Mouse (Mus musculus): Measurements from ENCODE around the gene Fahd2a. TPM values are rescaled to one million over a fixed set of nuclear protein-coding genes. Genes with fewer than 3 reads are reported as not detected.

Fahd2a gene
- polyA plus RNA-seq, 1 experiment from 2014 or later, result 22.8 TPM

- no peaks in the 10 kb centered on the region for H3K27me3 ChIP-seq
- H3K9ac ChIP-seq, result no peak within 1 kb of the TSS
- 90% methylated on average over 17 of the region's 17 CpGs for WGBS
- H3K4me2 ChIP-seq (replicated peaks), result no peak within 1 kb of the TSS
- H3K9me3 ChIP-seq, result no peaks in the 10 kb centered on the region
- H3K27ac ChIP-seq, result no peak within 1 kb of the TSS
- ATAC-seq (ENCODE audit: low FRiP score, low read depth), result no peak
- H3K36me3 ChIP-seq, result no peaks in the 10 kb centered on the region
- H3K4me1 ChIP-seq, result 0 out of 2 replicates have a peak, but pooled peaks cover 5% of the 10 kb centered on the region
- H3K4me3 ChIP-seq, result no peak within 1 kb of the TSS
Measured at GRCm38 (mm10) chr2:127424977-127425376, 19.4 kb downstream of the Fahd2a start, which contains the start of gene Gpat2. Gene Gpat2, plus strand, starts transcription at chr2:127425199.

- H3K36me3 ChIP-seq, result no peaks in the 10 kb centered on the region
- no peaks in the 10 kb centered on the region for H3K27me3 ChIP-seq
- H3K4me1 ChIP-seq, result no peaks in the 10 kb centered on the region
- no peak overlapping the region for H3K4me3 ChIP-seq
- H3K27ac ChIP-seq, result no peak overlapping the region
- no peak overlapping the region for H3K4me2 ChIP-seq (replicated peaks)
- ATAC-seq (ENCODE audit: low FRiP score, low read depth), result no peak
- no peak overlapping the region for H3K9ac ChIP-seq
- 59% methylated on average over 10 of the region's 10 CpGs for whole genome bisulfite sequencing
- H3K9me3 ChIP-seq, result no peaks in the 10 kb centered on the region
Measured at GRCm38 (mm10) chr2:127418266-127418970, 25.9 kb downstream of the Fahd2a start.

- no peaks in the 10 kb centered on the region for H3K36me3 ChIP-seq
- H3K9ac ChIP-seq, result no peak overlapping the region
- no peak overlapping the region for H3K27ac ChIP-seq
- ATAC-seq (ENCODE audit: low FRiP score, low read depth), result no peak
- whole genome bisulfite sequencing, result 54% methylated on average over 3 of the region's 3 CpGs
- no peaks in the 10 kb centered on the region for H3K9me3 ChIP-seq
- H3K4me3 ChIP-seq, result no peak overlapping the region
- no peak overlapping the region for H3K4me2 ChIP-seq (replicated peaks)
- H3K4me1 ChIP-seq, result no peaks in the 10 kb centered on the region
- no peaks in the 10 kb centered on the region for H3K27me3 ChIP-seq
Measured at GRCm38 (mm10) chr2:127416706-127417105, 27.7 kb downstream of the Fahd2a start.

GRCm38 (mm10) chr2:127415806-127416205, 28.6 kb downstream of the Fahd2a start:
- no peaks in the 10 kb centered on the region for H3K9me3 ChIP-seq
- H3K36me3 ChIP-seq, result no peaks in the 10 kb centered on the region
- H3K4me1 ChIP-seq, result no peaks in the 10 kb centered on the region
- H3K9ac ChIP-seq, result no peak overlapping the region
- no peak overlapping the region for H3K4me3 ChIP-seq
- no peak overlapping the region for H3K4me2 ChIP-seq (replicated peaks)
- no peak overlapping the region for H3K27ac ChIP-seq
- H3K27me3 ChIP-seq, result no peaks in the 10 kb centered on the region
- ATAC-seq (ENCODE audit: low FRiP score, low read depth), result no peak
- 74% methylated on average over 10 of the region's 10 CpGs for WGBS

- H3K4me3 ChIP-seq, result no peak overlapping the region
- WGBS, result 74% methylated on average over 6 of the region's 6 CpGs
- H3K9me3 ChIP-seq, result no peaks in the 10 kb centered on the region
- no peaks in the 10 kb centered on the region for H3K4me1 ChIP-seq
- no peak overlapping the region for H3K4me2 ChIP-seq (replicated peaks)
- no peaks in the 10 kb centered on the region for H3K36me3 ChIP-seq
- ATAC-seq (ENCODE audit: low FRiP score, low read depth), result no peak
- H3K9ac ChIP-seq, result no peak overlapping the region
- H3K27me3 ChIP-seq, result no peaks in the 10 kb centered on the region
- no peak overlapping the region for H3K27ac ChIP-seq
Measured at GRCm38 (mm10) chr2:127411126-127411525, 33.2 kb downstream of the Fahd2a start.

- no peak overlapping the region for H3K9ac ChIP-seq
- H3K27ac ChIP-seq, result no peak overlapping the region
- H3K36me3 ChIP-seq, result no peaks in the 10 kb centered on the region
- 91% methylated on average over 7 of the region's 7 CpGs for WGBS
- H3K27me3 ChIP-seq, result no peaks in the 10 kb centered on the region
- no peaks in the 10 kb centered on the region for H3K9me3 ChIP-seq
- no peak for ATAC-seq (ENCODE audit: low FRiP score, low read depth)
- H3K4me2 ChIP-seq (replicated peaks), result no peak overlapping the region
- H3K4me3 ChIP-seq, result no peak overlapping the region
- peaks cover 6% of the 10 kb centered on the region; the same call in 1 of the 2 replicates for H3K4me1 ChIP-seq
Measured at GRCm38 (mm10) chr2:127398738-127399137, 45.6 kb downstream of the Fahd2a start.

GRCm38 (mm10) chr2:127394606-127395161, 49.7 kb downstream of the Fahd2a start:
- H3K9me3 ChIP-seq, result no peaks in the 10 kb centered on the region
- ATAC-seq (ENCODE audit: low FRiP score, low read depth), result no peak
- no peak overlapping the region for H3K4me3 ChIP-seq
- no peaks in the 10 kb centered on the region for H3K36me3 ChIP-seq
- H3K9ac ChIP-seq, result no peak overlapping the region
- H3K27me3 ChIP-seq, result no peaks in the 10 kb centered on the region
- H3K4me1 ChIP-seq, result no peaks in the 10 kb centered on the region
- H3K4me2 ChIP-seq (replicated peaks), result no peak overlapping the region
- H3K27ac ChIP-seq, result no peak overlapping the region
- whole genome bisulfite sequencing, result 67% methylated on average over 5 of the region's 5 CpGs

- H3K9me3 ChIP-seq, result no peaks in the 10 kb centered on the region
- H3K36me3 ChIP-seq, result no peaks in the 10 kb centered on the region
- no peaks in the 10 kb centered on the region for H3K4me1 ChIP-seq
- no peak for ATAC-seq (ENCODE audit: low FRiP score, low read depth)
- no peak overlapping the region for H3K27ac ChIP-seq
- H3K27me3 ChIP-seq, result no peaks in the 10 kb centered on the region
- no peak overlapping the region for H3K4me2 ChIP-seq (replicated peaks)
- H3K9ac ChIP-seq, result no peak overlapping the region
- H3K4me3 ChIP-seq, result no peak overlapping the region
- WGBS, result 69% methylated on average over 3 of the region's 3 CpGs
Measured at GRCm38 (mm10) chr2:127391323-127391722, 53.0 kb downstream of the Fahd2a start.

- H3K9me3 ChIP-seq, result no peaks in the 10 kb centered on the region
- H3K4me3 ChIP-seq, result no peak overlapping the region
- H3K4me1 ChIP-seq, result no peaks in the 10 kb centered on the region
- H3K27ac ChIP-seq, result no peak overlapping the region
- H3K4me2 ChIP-seq (replicated peaks), result no peak overlapping the region
- H3K27me3 ChIP-seq, result no peaks in the 10 kb centered on the region
- WGBS, result 70% methylated on average over 4 of the region's 4 CpGs
- no peak overlapping the region for H3K9ac ChIP-seq
- ATAC-seq (ENCODE audit: low FRiP score, low read depth), result no peak
- H3K36me3 ChIP-seq, result no peaks in the 10 kb centered on the region
Measured at GRCm38 (mm10) chr2:127390846-127391245, 53.5 kb downstream of the Fahd2a start.

GRCm38 (mm10) chr2:127390352-127390751, 54.0 kb downstream of the Fahd2a start:
- no peak overlapping the region for H3K9ac ChIP-seq
- no peak for ATAC-seq (ENCODE audit: low FRiP score, low read depth)

GRCm38 (mm10) chr2:127387521-127387920, 56.8 kb downstream of the Fahd2a start:
- Histone ChIP-seq H3K27me3 (no peaks in the 10 kb centered on the region), H3K27ac (no peak overlapping the region), H3K4me1 (no peaks in the 10 kb centered on the region), H3K9me3 (no peaks in the 10 kb centered on the region), H3K9ac (no peak overlapping the region), H3K4me3 (no peak overlapping the region), H3K36me3 (no peaks in the 10 kb centered on the region), H3K4me2 (replicated peaks) (no peak overlapping the region)
- WGBS, result 60% methylated on average over 2 of the region's 2 CpGs
- ATAC-seq (ENCODE audit: low FRiP score, low read depth), result no peak

More at GRCm38 (mm10) chr2:127390352-127390751, 54.0 kb downstream of the Fahd2a start:
- H3K4me3 ChIP-seq, result no peak overlapping the region
- no peaks in the 10 kb centered on the region for H3K27me3 ChIP-seq
- no peaks in the 10 kb centered on the region for H3K9me3 ChIP-seq
- H3K4me2 ChIP-seq (replicated peaks), result no peak overlapping the region
- H3K36me3 ChIP-seq, result no peaks in the 10 kb centered on the region
- no peaks in the 10 kb centered on the region for H3K4me1 ChIP-seq
- WGBS, result 75% methylated on average over 3 of the region's 3 CpGs
- no peak overlapping the region for H3K27ac ChIP-seq

Data from limb, embryonic 13.5 days (tissue).